Mouse (Mus musculus) cerebellum, adult 11 months (tissue): ENCODE measurements at regions not wholly inside any gene's neighbourhood (a gene's known extent, or its start where the extent isn't known, plus 50 kb on each side); places are given as distances from the start of the nearest gene placed in this dataset.
"Not testable (repeated sequence)": the region's sequence is repeated elsewhere in the genome, so short reads cannot be mapped to it uniquely, and the experiment has no call there.

Experiments
- DNase-seq: peaks from one replicate; pipeline ENCODE4 v3.0.0; 2022

DNA sequence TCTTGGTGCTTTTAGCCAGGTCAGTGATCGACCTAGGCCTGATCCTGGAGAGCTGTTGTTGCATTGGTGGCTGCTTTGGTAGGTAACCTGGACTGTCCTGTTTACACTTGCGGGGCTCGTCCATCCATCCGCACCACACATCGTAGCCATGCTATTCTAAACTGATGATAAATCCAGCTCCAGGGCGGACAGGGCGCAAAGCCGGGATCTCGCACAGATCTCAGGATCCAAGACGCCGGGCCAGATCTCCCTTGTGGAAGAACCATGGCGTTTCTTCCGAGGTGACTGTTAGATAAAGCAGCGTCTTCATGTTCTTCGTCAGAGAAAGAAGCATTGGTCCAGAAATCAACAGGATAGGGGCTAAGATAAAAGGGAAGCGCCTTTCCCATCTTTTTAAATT lies 115.6 kb downstream of the Sec16b start:
- DNase-seq: not testable (repeated sequence)

DNA sequence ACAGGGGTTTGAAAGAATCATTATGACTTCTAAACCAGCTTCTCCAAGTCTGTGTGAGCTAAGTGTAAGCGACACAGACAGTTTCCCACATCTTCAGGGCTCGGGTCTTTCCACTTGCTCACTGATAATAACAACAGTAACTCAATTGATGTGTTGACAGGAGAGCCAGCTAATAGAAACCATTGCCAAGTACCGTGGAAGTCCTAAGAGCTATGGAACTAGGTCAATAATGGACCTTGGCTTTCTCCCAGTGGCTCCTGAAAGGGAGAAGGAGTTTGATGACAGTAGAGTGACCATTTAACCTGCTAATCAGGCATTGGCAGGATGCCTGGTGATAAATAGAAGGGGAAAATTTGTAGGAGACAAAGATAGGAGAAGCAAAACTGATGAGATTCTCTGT lies 126.1 kb downstream of the Sec16b start:
- no peak for DNase-seq

DNA sequence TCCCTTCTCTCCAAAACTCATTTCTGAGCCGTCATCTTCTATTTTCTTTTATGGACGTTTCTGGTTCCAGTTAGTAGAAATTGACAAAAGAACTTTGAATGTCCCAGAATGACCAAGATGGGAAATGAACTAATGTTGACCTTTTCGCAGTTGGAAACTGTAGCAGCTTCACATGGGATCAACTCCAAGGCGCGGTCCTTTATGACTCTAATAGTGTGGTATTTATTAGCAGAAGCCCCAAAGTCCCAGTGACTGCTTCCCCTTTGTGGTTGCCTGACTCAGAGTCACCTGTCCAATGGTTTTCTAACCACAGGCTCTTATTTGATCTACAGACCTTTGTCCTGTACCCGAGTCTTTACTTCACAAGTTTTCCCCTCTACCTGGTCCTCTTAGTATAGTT lies 126.9 kb downstream of the Sec16b start:
- DNase-seq: no peak

DNA sequence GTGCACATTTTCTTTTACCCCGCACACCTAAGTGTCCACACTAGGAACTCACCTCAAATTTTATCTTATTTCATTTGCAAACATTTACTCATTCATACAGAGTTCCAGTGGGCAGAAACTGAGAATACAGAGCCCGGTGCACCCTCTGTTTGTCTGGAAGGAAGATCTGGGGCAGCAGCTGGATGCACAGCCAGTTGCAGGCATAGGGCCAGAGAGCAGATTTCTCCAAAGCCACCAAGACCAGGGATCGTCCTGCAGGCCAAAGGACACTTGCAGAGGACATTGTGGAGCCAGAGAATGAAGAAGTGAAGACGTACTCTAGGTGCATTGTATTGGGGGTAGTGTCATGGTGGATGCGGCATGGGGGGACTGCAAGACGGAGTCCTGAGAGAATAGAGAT lies 129.2 kb downstream of the Sec16b start:
- peak; percentile 66 for DNase-seq

DNA sequence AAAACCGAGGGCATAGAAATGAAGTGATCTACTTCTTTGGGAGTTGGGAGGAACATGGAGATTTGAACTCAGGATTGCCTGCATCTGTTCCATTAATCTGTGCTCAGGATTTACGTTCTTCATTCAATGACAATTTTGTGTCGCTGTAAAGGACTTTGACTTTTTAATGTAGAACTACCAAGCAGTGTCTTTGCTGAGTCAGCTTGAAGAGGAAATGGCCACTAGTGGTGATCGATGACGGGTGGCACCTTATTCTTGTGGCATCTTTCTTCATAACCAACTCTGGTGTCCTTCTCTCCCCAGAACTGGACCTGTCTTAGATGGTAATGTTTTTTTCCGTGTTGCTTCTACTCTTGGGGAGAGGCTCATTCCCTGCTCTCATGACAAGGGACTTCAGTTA lies 137.0 kb downstream of the Sec16b start:
- DNase-seq: no peak

DNA sequence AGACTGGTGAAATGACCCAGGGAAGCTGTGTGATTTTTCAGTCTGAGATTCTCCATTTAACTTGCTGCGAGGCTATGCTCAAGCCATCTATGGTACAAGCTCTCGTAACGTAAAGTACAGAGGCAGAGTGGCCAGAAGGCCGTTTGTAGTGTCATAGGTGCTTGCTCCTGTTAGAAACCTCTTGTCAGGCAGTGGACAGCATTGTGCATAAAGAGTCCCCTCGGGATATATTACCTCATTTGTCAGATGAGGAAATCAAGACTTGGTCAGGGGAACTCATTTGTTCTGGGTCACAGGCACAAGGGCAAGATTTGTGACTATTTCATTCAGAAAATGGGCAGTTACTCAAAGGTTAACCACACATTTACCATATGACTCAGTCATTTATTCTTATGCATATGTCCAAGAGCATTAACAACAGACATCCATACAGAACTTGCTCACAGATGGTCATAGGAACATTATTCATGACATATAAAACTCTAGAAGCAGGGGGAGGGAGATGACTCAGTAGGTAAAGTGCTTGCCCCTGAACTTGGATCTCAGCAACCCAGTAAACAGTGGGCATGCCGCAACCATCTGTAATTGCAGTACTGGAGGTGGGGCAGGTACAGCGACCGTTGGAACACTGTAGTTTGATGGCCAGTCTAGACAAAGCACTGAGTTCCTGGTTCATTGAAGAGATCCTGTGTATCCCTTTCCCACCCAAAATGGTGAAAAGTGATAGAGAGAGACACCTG lies 139.3 kb downstream of the Sec16b start:
- DNase-seq: no peak

DNA sequence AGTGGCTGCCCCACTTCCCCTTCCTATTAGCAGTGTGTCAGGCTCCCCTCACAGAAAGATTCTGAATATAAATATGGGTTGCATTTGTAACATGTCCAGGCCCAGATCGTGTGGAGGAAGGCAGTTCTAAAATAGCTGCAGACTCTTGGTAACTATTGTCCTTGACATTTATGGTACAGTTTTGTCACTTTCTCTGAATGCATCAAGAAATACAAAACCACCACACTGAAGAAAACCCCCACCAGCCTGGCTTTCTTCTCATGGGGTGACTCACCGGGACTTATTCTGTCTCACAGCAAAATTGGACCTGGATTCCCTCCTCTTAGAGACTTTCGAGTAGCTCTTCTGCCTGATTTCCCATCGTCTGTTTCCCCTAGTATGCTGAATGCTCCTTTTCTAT lies 148.9 kb downstream of the Sec16b start:
- no peak for DNase-seq

DNA sequence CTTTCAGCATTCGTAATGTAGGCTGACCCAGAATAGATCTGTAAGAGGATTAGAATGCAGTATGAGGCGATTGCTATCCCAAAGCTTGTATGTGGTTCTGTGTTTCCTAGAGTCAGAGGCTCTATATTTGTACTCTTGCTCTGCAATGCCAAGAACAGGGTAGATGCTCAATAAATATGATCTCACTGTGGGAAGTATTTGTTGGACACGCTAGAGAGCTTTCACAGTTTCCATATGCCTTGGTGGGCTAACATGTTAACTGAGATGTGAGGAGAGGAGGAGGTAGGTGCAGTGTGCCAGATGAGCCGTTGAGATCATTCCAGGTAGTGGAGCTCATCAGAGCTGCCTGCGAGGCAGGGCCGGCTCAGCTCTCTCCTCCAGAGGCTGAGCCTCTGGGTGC lies 163.1 kb downstream of the Sec16b start:
- DNase-seq: no peak

DNA sequence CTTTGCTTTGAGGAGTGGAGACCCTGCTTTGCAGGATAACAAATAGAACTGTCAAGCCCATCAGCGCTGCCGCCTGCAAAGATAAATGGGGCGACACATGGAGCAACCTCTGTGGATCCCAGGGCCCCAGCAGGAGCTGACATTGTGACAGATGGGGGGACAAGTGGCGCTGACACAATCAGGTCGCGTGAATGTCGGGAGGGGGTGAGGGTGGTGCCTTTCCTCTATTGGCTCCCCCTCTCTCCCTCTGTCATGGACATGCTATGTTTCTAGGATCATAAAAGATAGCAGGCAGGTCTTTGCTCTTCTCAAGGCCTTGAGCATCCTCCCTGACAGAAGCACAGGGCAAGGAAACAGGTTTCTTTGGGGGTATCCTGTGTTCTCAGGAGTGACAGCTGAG lies 177.8 kb downstream of the Sec16b start:
- DNase-seq: peak; percentile 49

DNA sequence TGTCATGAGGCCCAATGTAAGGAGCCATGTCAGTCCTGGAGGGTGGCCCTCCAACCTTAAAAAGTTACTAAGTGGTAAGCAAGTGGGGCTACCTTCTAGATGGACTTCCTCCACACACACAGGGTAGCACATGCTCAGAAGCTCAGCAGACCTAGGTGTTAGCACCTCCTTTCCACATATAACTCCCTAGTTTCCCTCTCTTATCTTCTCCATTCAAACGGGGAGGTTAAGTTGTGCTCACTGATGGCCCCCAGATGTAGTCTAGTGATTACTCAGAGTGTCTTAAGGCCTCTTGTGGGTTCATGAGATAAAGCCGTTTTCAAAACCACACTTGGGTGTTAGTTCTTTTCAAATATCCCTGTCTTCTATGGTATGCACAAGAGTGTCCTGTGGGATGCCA lies 188.7 kb downstream of the Sec16b start:
- DNase-seq: no peak

DNA sequence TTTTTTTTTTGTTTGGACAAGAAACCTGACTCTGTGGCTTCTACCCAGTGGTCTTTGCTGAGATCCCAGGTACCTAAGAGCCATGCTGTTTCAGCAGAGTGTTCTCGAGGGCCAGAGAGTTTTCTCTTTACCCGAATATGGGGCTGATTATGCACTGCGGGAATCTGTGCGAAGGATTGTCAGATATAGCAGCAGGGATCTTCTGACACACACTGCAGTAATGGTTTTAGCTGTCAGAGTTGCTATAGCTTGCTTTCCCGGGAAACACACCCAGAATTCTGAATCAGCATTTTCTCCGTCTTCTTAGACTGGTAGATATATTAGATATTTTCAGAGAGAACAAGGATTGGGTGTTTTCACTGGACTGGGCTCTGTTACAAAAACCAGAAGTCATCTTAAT lies 197.1 kb downstream of the Sec16b start:
- DNase-seq: no peak

DNA sequence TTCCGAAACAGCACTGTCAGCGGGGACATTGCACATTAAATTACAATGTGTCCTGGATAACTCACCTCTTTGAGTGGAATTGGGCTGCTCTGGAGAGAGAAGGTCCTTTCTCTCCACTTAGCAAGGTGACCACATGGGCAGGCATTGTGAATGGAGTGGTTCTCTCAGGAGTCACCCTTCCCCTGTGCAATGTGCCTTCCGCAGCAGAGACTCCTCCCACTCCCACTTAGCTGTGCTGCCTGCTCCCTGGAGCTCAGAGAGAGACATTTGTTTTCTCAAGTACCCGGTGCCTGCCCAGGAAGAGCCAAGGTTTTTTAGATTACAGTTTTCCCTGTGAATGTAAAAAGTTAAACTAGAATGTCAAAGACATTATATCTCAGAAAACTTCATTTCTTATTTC lies 198.8 kb downstream of the Sec16b start:
- no peak for DNase-seq

DNA sequence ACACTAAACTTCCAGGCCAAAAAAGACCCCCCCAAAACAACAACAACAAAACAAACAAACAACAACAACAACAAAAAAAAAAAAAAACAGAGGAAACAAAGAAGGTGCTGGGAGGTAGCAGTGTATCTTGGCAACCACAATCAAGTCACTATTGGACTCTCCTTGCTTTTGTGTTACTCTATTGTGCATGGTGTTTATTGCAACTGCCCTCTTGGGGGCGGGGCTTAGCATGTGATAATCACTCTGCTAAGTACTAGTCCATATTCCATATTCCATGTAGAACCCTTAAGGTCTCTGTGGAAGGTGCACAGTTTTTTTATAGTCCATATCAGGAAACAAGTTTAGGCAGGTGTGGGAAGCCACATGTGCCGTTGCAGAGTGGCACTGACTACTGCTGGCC lies 200.7 kb downstream of the Sec16b start:
- DNase-seq: no peak

DNA sequence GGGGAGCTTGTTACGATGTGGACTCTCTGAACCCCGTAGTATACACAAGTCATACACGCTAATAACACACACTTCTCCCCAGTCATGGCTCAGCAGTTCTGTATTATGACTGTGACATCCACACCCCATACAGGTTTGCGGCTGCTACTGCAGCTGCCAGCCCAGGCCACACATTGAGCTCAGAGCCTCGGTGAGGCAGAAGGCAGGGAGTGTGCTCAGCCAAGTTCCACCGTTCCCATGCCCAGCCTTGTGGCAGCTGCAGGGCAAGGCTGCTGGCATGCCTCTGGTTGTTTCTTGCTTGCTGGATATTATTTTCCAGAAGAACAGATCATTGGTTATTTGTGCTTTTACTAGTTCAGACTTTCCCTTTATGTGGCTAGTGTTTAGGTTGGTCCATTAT lies 202.6 kb downstream of the Sec16b start:
- no peak for DNase-seq

DNA sequence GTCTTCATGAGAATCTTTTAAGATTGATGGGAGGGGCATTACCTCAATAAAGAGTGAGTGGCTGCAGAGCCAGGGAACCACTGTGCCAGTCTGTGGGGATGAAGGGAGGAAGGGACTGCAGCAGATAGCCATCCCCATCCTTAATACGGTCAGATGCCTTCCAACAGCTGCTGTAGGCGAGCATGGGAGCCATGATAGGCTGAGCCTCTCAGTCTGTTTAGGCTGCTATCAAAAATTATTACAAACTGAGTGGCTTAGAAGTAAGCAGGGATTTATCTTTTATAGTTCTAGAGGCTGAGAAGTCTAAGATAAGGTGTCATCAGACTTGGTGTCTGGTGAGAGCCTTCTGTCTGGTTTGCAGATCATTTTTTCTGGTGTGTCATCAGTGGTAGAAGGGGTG lies 204.3 kb downstream of the Sec16b start:
- DNase-seq: no peak

DNA sequence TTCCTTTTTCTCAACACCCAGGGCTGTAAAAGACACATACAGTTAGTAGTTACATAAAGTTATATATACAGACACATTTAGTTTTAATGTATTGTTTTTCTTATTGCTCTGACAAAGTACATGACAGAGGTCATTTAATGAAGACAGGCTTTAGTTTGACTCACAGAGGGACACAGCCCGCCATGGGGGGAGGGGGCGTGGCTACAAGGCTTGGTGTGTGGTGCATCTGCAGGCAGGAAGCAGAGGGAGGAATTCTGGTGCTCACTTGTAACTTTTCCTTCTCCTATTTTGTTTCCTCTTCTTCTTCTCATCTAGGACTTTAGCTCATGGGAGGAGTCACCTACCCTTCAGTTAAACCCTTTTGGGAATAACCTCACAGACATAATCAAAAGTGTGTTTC lies 206.0 kb downstream of the Sec16b start:
- DNase-seq: no peak

DNA sequence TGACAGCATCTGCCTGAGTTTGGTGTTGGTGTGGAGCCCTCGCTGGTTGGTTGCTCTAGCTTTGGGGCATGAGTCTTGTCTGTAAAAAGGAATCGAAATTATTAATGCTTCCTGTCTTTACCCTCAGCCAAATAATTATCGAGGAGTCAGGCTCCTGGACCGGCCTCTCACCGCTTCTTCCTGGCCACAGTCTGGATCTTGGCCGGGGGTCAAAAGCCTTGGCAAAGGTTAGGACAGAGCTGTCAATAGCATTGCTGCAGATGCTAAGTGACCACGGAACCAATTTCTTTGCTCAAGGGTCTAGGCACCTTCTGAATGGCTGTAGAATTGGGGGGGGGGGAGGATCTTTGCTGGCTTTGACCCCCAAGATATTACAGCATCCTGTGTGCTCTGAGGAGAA lies 207.3 kb downstream of the Sec16b start:
- DNase-seq: peak; percentile 25

DNA sequence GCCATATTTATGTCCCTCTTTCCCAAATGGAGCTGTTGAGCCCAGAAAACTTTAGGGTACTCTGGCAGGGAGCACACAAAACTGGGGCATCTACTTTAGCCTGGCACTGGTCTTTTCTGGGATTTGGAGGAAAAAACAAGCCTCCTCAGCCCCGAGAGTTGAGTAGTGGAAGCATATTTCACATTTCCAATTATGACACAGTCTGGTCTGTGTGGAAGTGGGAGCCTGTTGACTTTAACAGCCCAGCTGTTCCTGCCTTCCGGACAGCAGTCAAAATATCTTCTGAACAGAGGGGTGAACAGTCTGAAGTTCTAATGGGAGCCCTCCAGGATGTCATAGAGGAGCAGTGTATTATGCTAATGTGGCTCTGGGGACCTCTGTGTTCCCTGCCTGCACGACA lies 209.1 kb downstream of the Sec16b start:
- no peak for DNase-seq

DNA sequence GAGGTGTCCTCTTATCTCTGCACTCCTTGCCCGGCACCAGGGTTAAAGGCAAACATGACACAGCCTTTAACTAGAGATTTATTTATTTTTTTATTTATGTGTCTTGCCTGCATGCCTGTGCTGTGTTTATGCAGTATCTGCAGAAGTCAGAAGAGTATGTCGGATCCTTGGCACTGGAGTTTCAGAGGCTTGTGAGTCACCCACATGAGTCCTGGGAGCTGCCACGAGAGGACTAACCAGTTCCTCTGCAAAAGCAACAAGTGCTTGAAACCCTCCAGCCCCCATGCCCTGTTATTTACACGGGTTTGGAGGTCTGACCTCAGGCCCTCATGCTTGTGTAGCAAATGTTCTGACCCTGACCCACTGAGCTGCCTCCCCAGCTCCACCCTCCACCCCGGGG lies 210.6 kb downstream of the Sec16b start:
- DNase-seq: no peak

DNA sequence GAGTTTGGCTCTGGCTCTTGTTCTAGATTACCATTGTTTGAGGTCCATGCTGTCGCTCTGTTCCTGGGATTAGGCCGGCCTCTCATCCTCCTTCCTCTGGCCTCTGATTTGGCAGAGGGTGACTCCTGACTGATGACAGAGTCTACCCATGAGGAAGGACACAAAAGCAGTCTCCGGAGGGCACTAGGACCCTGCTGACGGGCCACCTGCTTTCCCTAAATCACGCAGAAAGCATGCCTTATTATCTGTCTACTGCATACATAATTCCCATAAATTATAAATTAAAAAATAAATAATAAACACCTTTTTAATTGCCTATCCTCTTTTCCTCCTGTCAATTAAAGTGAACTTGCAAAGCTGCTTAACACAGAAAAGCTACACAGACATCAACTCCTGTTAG lies 215.4 kb downstream of the Sec16b start:
- DNase-seq: no peak

DNA sequence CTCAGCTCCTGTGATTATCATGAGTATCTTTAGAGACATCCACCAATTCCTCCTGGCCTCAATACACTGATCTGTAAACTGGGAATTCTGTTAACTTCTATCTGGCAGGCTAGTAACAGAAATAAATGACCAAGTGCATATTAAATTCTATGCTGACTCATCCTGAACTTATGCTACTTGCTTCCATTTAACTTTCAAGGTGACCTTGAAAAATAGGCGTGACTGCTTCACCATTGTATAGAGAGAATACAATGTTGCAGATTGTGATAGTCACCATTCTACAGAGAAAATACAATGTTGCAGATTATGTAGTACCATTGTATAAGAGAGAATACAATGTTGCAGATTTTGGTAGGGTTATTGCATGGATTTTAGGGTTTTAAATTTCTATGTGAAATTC lies 224.6 kb downstream of the Sec16b start:
- DNase-seq: no peak

DNA sequence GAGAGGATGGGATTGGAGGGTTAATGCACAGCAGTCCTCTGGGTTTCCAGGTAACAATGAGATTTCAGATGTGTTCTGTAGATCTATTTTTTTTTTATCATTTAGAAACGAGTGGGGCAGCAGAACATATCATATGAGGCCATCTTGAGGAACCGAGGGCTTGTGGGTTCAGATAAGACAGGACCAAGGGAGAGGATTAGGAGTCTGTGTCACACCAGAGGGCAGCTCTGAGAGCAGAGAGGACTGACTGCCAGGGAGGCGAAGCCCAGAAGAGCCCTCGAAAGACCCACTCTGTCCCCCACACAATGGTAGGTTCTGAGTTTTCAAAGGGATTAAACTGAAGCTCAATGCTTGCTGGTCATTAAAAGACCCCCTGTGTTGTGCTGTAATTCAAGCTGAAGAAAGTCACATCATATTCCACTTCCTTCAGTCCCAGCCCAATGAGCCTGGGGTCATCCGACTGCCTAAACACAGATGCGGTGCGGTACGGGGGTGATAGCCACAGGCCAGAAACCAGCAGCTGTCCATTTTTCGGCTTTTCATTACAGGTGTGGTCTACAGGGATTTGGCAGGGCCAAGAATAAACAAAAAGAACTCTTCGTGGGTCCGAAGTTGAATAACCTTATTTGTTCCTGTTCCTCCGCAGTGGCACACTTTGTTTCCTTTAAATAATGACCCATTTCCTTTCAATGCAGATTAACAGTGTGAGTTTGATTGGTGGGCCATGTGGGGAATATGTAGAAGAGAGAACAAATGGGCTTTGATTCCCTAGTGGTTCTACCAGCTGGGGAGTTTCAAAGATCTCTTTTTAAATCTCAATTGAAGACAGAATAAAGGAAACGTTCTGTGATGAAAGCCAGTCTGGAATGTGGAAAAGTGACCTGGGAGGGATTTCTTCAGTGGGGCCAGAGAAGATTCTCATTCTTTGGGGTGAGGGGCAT lies 234.5 kb downstream of the Sec16b start:
- DNase-seq: no peak

DNA sequence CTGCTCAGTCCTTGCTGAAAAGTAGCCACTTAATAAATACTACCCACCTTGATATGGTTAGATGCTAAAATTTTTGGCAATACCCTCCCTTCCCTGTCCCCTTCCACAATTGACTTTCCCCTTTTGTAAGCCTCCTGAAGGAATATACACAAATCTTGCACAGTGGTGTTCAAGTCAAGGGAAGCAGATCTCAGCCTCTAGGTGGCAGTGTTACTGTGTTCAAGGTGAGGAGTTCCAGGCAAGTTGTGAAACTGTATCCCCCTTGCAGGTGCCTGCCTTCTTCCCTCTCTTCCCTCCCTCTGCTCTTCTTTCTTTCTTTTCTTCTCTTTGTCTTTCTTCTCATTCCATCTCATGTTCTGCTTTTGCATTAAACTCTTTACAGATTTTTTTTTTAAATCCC lies 239.1 kb downstream of the Sec16b start:
- DNase-seq: peak; percentile 32

DNA sequence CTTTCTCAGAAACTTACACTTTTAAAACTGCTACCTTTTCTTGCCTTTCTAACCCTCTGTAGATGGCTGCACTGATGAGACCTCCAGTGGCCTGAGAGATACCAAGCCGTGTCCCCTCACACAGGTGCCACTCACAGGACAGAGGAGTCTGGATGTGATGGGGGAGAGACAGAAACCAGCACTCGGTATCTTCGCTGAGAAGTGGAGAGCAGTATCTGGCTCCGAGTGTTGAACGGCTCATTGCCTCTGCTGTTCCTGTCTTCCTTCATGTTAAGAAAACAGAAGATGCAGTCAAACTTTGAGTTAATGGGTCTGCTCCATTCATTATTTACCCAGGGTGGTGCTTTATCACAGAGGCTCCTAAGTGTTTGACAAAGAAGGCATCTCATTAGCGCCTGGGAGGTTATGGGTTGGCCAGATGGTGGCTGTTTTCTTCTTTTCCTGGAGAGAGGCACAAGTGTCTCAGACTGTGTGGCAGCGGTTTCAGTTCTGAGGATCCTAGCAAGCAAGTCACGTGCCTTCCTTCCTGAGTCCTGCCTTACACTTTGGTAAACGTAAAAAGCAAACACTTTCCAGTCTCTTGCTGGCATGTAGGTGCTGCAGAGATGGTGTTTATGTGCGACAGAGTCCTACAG lies 248.6 kb downstream of the Sec16b start:
- DNase-seq: no peak
